Mouse (Mus musculus): Measurements from ENCODE around the gene Vkorc1. TPM values are rescaled to one million over a fixed set of nuclear protein-coding genes. Genes with fewer than 3 reads are reported as not detected.

Vkorc1 gene
- polyA plus RNA-seq (2012; rRNA removed; ENCODE audit: low replicate concordance) = 248 and 313 TPM in 2 replicates

DNA sequence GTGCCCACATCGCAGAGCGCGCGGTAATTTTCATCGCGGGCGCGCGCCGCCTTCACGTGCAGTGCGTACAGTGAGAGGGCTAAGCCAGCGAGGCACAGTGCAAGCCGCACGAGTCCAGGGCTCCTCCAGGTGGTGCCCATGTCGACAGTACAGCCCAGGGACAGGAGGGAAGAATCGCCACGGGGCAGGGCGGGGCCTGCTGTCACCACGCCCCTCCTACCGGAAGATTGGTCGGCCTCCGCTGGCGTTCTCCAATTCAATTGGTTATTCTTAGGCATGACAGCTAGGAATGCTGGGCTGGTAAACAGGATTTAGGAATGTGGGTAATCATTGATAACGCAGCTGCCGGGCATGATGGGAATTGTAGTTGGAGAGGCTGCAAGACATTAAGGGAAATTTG lies at the start of gene Vkorc1, which contains the start of gene Gm21974:
Vkorc1 (minus strand) TSS at position 176 of the 400 bp plus-strand sequence.
Gm21974 (minus strand) TSS at position 13 of the 400 bp plus-strand sequence.

DNA sequence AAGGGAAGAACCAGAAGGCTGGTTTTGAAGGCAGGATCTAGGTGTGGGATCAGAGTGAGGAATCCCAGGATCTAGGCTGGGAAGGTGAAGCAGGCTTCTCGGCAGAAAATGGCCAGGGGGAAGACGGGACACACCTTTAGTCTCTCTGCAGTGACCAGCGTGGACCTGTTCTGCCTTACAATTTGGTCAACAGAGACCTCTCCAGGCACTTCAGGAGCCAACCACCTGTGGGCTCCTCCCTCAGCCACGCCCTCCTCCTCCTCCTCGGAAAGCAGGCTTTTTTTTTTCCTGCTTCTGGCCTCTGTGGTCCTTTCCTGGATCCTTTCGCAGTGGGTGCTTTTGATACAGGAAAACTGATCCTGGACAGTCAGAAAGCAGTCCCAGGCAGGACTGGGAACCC lies 34.5 kb upstream of the Vkorc1 start, which contains the start of gene Prss8:
Prss8 (minus strand) TSS at position 182 of the 400 bp plus-strand sequence.

DNA sequence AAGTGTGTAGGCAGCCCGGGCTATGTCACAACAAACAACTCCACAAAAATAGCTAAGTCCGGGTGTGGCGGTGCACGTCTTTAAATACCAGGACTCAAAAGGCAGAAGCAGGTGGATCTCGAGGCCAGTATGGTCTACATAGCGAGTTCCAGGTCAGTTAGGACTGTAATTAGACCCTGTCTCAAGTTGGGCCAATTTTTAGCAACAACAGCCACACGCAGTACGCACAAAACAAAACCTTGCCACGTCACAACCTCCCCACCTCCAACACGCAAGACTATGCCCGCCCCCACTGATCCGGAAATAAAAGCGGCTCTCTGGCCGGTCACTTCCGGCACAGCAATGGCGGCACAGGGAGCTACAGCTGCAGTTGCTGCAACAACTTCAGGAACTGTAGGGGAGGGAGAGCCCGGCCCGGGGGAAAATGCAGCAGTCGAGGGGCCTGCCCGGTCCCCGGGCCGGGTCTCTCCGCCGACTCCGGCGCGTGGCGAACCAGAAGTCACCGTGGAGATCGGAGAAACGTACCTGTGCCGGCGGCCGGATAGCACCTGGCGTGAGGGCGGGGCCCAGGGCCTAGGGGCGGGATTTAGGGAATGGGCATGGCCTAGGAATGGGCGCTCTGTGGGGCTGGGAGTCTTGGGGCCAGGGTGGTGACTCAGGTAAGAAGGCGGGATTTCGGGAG lies 16.9 kb upstream of the Vkorc1 start, which contains the start of gene Kat8:
Kat8 (plus strand) TSS at position 327 of the 682 bp plus-strand sequence.

DNA sequence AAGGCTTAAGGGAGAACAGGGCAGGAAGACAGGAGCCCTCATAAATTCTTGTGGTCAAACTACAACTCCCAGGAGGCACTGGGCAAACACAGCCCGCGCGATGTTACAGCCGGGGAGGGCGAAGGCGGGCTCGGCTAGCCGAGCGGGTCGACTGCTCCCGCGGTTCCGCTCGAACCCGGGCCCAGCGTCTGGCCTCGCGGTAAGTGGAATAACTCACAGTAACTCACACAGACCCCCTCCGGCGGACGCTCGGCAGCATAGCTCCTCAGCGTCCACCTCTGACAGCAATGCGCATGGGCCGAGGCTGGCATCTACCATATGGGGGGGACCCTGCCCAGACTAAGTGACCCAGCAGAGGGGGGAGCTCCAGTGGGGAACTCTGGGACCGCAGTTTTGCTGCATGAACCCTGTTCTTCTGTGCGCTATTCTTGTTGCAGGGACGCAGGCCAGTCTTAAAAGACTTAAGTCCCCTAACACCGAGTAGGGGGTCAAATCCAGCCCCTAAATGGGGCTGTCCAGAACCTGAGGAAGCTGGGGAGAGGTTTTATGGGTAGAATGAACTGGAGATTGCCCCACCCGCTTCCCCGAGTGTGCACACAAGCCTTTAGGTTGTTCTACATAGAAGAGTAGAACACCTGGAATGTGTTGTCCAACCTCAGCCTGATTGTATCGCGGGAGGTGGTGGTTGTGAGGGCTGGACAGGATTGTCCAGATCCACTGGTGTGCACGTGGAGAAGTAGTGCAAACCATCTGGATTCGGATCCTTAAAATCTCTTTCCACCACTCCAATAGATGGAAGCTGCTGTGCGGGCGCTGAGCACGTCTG lies 8.8 kb upstream of the Vkorc1 start, which contains the start of gene Bckdk:
Bckdk (plus strand) TSS at position 112 of the 826 bp plus-strand sequence.

DNA sequence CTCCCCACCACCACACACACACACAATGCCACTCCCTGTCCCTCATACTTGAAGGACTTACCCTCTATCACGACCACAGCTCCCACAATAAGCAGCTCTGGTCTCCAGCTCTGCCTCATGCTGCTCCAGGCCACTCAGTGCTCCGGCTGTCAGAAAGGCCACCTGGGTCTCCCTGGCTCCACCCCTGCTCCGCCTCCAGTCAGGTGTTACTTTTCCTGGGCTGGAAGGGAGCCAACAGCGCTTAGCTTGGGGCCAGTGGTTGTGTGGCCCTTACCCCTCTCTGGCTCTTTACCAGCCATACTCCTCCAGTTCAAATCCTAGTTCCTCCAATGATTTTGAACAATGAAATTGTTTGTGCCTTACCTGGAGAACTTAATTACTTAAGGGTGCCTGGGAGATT lies 4.6 kb downstream of the Vkorc1 start, which contains the start of gene Prss53:
Prss53 (minus strand) TSS at position 173 of the 400 bp plus-strand sequence.

DNA sequence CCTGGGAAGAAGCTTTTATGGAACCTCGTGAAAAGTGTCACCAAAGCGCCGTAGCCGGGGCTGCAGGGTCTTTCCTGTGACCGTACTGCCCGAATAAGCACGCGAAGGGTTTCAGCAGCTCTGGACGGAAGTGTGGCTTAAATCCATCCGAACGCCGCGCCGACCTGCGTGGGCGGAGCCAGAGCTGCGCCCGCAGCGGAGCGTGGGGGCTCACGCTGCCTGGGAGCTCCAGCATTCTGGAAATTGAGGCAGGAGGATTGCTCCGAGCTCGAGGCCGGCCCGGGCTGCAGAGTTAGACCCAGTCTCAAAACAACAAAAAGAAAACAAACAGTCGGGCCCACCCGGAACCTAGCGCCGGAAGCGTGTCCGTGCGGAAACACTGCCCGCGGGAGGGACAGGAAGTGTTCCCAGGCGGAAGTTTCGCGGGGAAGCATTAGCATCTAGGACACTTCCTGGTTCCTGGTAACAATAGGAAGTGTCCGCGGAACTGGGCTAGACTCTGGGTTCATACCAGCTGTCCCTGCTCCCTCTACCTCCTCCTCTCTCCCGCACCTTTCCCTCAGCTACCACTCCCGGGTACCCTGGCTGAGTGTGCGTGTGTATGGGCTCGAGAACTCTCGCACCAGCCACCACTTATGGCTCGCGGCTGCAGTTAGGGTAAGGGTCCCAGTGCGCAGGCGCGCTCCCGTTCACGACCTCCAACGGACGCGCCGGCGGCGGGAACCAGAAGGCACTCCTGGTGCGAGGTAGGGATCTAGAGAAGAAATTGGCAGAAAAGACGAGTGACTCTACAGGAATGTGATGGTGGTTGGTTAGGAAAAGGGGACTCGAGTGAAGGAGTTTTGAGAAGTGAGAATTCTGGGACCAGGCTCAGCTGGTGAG lies 18.7 kb downstream of the Vkorc1 start, which contains the start of gene Zfp668:
Zfp668 (minus strand) TSS at position 362 of the 882 bp plus-strand sequence.

DNA sequence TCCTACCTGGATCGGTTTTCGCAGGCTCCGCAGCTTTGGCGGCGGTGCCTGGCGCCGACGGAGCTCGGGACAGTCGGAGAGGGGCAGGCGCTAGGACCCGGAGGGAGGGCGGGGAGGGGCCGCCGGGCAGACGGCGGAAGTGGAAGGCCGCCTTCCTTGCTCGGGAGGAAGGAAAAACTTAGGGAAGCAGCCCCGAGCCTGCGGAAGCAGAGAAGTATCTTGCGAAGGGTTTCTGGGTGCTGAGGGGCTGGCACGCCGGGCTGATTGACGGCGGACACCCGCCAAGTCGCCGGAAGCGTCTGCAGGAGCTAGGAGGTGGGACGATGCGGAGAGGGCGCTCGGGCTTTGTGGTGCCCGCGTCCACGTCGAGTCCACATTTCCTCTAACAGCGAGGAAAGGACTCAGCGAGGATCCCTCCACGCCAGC lies 19.4 kb downstream of the Vkorc1 start, which contains the start of gene Zfp646:
Zfp646 (plus strand) TSS at position 181 of the 426 bp plus-strand sequence.

Other genes starting within 250 kb of the Vkorc1 start
- 14.7 and 42.1 TPM in 2 replicates for gene Bcl7c, start 186.7 kb downstream of the Vkorc1 start, polyA plus RNA-seq (2012; rRNA removed; ENCODE audit: low replicate concordance)
- 27.0 and 30.5 TPM in 2 replicates for gene Ctf1, start 182.9 kb downstream of the Vkorc1 start, polyA plus RNA-seq (2012; rRNA removed; ENCODE audit: low replicate concordance)
- gene Ctf2, start 163.5 kb downstream of the Vkorc1 start, polyA plus RNA-seq (2012; rRNA removed; ENCODE audit: low replicate concordance) = not detected in 2 replicates
- gene Fbxl19, start 151.1 kb downstream of the Vkorc1 start, polyA plus RNA-seq (2012; rRNA removed; ENCODE audit: low replicate concordance) = 21.7 and 47.3 TPM in 2 replicates
- 59.8 and 66.6 TPM in 2 replicates for gene Orai3, start 125.8 kb downstream of the Vkorc1 start, polyA plus RNA-seq (2012; rRNA removed; ENCODE audit: low replicate concordance)
- 9.4 and 14.6 TPM in 2 replicates for gene Setd1a, start 118.9 kb downstream of the Vkorc1 start, polyA plus RNA-seq (2012; rRNA removed; ENCODE audit: low replicate concordance)
- gene Gm49388, start 110.0 kb downstream of the Vkorc1 start, polyA plus RNA-seq (2012; rRNA removed; ENCODE audit: low replicate concordance) = not detected in 2 replicates
- 113 and 134 TPM in 2 replicates for gene Hsd3b7, start 95.0 kb downstream of the Vkorc1 start, polyA plus RNA-seq (2012; rRNA removed; ENCODE audit: low replicate concordance)
- 76.6 and 81.0 TPM in 2 replicates for gene Stx4a, start 71.3 kb downstream of the Vkorc1 start, polyA plus RNA-seq (2012; rRNA removed; ENCODE audit: low replicate concordance)
- gene Stx1b, start 71.1 kb downstream of the Vkorc1 start, polyA plus RNA-seq (2012; rRNA removed; ENCODE audit: low replicate concordance) = 18.3 and 29.9 TPM in 2 replicates
- 18.1 and 26.0 TPM in 2 replicates for gene Zfp646, start 19.4 kb downstream of the Vkorc1 start, polyA plus RNA-seq (2012; rRNA removed; ENCODE audit: low replicate concordance)
- gene Zfp668, start 18.8 kb downstream of the Vkorc1 start, polyA plus RNA-seq (2012; rRNA removed; ENCODE audit: low replicate concordance) = 5.9 and 11.9 TPM in 2 replicates
- 4.5 and 6.8 TPM in 2 replicates for gene Prss53, start 4.6 kb downstream of the Vkorc1 start, polyA plus RNA-seq (2012; rRNA removed; ENCODE audit: low replicate concordance)
- not detected in 2 replicates for gene Gm21974, start 163 bp downstream of the Vkorc1 start, polyA plus RNA-seq (2012; rRNA removed; ENCODE audit: low replicate concordance)
- gene Bckdk, start 8.5 kb upstream of the Vkorc1 start, polyA plus RNA-seq (2012; rRNA removed; ENCODE audit: low replicate concordance) = 125 and 251 TPM in 2 replicates
- gene Kat8, start 16.9 kb upstream of the Vkorc1 start, polyA plus RNA-seq (2012; rRNA removed; ENCODE audit: low replicate concordance) = 13.4 and 25.0 TPM in 2 replicates
- 27.2 and 27.4 TPM in 2 replicates for gene Prss8, start 34.5 kb upstream of the Vkorc1 start, polyA plus RNA-seq (2012; rRNA removed; ENCODE audit: low replicate concordance)
- gene Prss36, start 51.1 kb upstream of the Vkorc1 start, polyA plus RNA-seq (2012; rRNA removed; ENCODE audit: low replicate concordance) = 31.6 and 38.5 TPM in 2 replicates
- 234 and 274 TPM in 2 replicates for gene Fus, start 71.8 kb upstream of the Vkorc1 start, polyA plus RNA-seq (2012; rRNA removed; ENCODE audit: low replicate concordance)
- gene Pycard, start 98.2 kb upstream of the Vkorc1 start, polyA plus RNA-seq (2012; rRNA removed; ENCODE audit: low replicate concordance) = 66.4 and 86.7 TPM in 2 replicates
- gene Trim72, start 108.3 kb upstream of the Vkorc1 start, polyA plus RNA-seq (2012; rRNA removed; ENCODE audit: low replicate concordance) = 0.69 and 38.4 TPM in 2 replicates
- 36.0 and 38.8 TPM in 2 replicates for gene Itgam, start 167.0 kb upstream of the Vkorc1 start, polyA plus RNA-seq (2012; rRNA removed; ENCODE audit: low replicate concordance)
- 0.11 and 0.47 TPM in 2 replicates for gene Gm49368, start 167.1 kb upstream of the Vkorc1 start, polyA plus RNA-seq (2012; rRNA removed; ENCODE audit: low replicate concordance)
- 7.6 TPM in 2 replicates for gene Itgax, start 233.9 kb upstream of the Vkorc1 start, polyA plus RNA-seq (2012; rRNA removed; ENCODE audit: low replicate concordance)

Data from mammary gland, adult 2 months (tissue).